Mouse (Mus musculus) ES-Bruce4 (cell line): ENCODE data around the gene D13Ertd608e. TPM values are rescaled to one million over a fixed set of nuclear protein-coding genes. Genes with fewer than 3 reads are reported as not detected.
"Not testable (repeated sequence)": the region's sequence is repeated elsewhere in the genome, so short reads cannot be mapped to it uniquely, and the experiment has no call there.

Experiments
- H3K27ac ChIP-seq: 2 replicates; pipeline ENCODE4 v1.5.1; 2012; ENCODE audit warnings: low read length, inconsistent platforms; ENCODE audit not compliant: insufficient read depth
- H3K27me3 ChIP-seq: 2 replicates; pipeline ENCODE4 v1.6.1; 2012; ENCODE audit warnings: mild to moderate bottlenecking, low read length, inconsistent platforms; ENCODE audit not compliant: control insufficient read depth, poor library complexity, insufficient read depth, severe bottlenecking
- H3K36me3 ChIP-seq: 2 replicates; pipeline ENCODE4 v1.6.1; 2012; ENCODE audit warnings: inconsistent platforms, mild to moderate bottlenecking, low read length, moderate library complexity; ENCODE audit not compliant: control insufficient read depth, poor library complexity, insufficient read depth, severe bottlenecking
- H3K4me1 ChIP-seq: one replicate; pipeline ENCODE4 v1.8.1; 2011; ENCODE audit warnings: low read length; ENCODE audit not compliant: control insufficient read depth, insufficient read depth
- H3K4me3 ChIP-seq: 2 replicates; pipeline ENCODE4 v1.5.1; 2011; ENCODE audit warnings: low read depth, mild to moderate bottlenecking, low read length
- H3K9ac ChIP-seq: 2 replicates; pipeline ENCODE4 v1.6.1; 2012; ENCODE audit warnings: low read depth, mild to moderate bottlenecking, inconsistent platforms; ENCODE audit not compliant: poor library complexity, severe bottlenecking
- H3K9me3 ChIP-seq: replicated peaks from 2 replicates; pipeline ENCODE4 v1.6.1; 2012; ENCODE audit warnings: mild to moderate bottlenecking, low read length, inconsistent platforms; ENCODE audit not compliant: control insufficient read depth, poor library complexity, insufficient read depth, severe bottlenecking
- CTCF ChIP-seq: IDR thresholded peaks from one replicate; pipeline ENCODE4 v1.8.1; 2011; ENCODE audit warnings: low read depth, low read length
- polyA plus RNA-seq: library from polyadenylated mRNA; stranded (reverse); fragments of >200 nt; gene quantifications from 2 replicates; pipeline ENCODE4 v1.2.4, GENCODE M21; 2011; ENCODE audit warnings: low read depth; ENCODE audit not compliant: missing spikeins, insufficient read depth, insufficient read length

D13Ertd608e gene
- polyA plus RNA-seq, 1 experiment, result not detected

GRCm38 (mm10) chr13:119837719-119838337 lies 2.0 kb downstream of the D13Ertd608e start:
- not testable (repeated sequence) for H3K4me1 ChIP-seq, H3K36me3 ChIP-seq, H3K9me3 ChIP-seq, H3K27me3 ChIP-seq, H3K4me3 ChIP-seq, H3K27ac ChIP-seq, H3K9ac ChIP-seq
- TF ChIP-seq CTCF, result peak; percentile 42

GRCm38 (mm10) chr13:119839982-119840381 lies 4.2 kb downstream of the D13Ertd608e start:
- H3K4me3 ChIP-seq, H3K9ac ChIP-seq, H3K4me1 ChIP-seq: not testable (repeated sequence)

DNA sequence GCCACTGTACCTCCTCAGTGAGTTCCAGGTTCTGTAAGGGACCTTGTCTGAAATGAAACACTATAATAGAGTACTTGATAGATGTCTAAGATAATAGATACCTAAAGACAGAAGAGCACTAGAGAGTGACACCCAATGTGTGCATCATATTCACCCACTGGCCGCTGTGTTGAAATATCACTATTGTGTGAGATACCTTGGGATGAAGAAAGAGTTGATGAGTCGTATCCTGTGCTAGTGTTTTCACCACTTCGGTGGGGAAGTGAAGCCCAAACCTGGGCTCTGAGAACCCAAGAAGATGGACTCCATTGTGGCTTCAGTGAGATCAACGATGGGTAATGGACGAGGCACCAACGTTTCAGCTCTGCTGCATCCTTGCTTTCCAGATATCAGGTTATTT lies 26.6 kb downstream of the D13Ertd608e start:
- not testable (repeated sequence) for H3K4me3 ChIP-seq, H3K9ac ChIP-seq, H3K4me1 ChIP-seq, H3K36me3 ChIP-seq, H3K27me3 ChIP-seq, H3K27ac ChIP-seq, H3K9me3 ChIP-seq

More at GRCm38 (mm10) chr13:119839982-119840381, 4.2 kb downstream of the D13Ertd608e start:
- H3K27me3 ChIP-seq, H3K36me3 ChIP-seq, H3K27ac ChIP-seq, H3K9me3 ChIP-seq: not testable (repeated sequence)

DNA sequence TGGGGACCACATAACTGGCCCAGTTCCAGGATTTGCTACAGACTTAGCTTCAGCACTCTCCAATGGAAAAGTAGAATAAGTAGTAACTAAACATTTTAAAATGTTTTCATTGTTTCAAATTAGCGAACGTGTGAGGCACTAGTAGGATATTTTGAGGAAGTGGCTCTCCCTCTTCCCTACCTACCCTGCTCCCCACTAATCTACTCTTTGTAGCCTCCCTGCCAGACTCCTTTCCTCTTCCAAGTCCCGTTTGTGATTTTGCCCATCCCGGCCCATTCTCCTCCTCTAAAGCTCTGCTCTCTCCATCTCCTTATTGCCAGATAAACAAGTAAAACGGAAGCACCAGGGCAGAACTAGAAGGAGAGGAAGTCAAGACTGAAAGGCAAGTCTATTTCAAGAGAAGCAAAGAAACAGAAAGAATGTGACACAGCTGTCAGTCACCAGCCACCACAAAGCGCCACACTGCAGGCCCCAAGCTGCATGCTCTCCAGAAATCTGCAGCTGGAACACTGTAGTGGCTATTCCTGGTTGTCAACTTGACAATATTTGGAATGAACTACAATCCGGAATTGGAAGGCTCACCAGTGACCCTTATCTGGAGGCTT lies 28.7 kb downstream of the D13Ertd608e start:
- not testable (repeated sequence) for H3K27me3 ChIP-seq, H3K4me1 ChIP-seq, H3K9me3 ChIP-seq, H3K4me3 ChIP-seq, H3K36me3 ChIP-seq, H3K9ac ChIP-seq, H3K27ac ChIP-seq

DNA sequence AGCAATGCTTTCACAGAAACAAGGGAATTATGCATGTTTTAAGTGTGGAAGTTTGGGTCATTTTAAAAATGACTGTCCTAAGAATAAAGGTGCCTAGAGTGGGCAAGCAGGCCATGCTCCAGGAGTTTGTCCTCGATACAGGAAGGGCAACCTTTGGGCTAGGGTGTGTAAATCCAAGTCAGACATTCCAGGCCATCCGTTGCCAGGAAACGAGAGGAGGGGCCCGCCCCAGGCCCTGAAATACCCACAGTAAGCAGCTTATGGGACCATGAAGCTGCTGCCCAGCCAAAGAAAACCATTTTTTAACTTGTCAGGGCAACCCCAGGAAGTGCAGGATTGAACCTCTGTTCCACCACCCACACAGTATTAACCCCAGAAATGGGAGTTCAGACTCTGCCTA lies 51.1 kb downstream of the D13Ertd608e start:
- not testable (repeated sequence) for H3K9ac ChIP-seq, H3K36me3 ChIP-seq, H3K4me3 ChIP-seq, H3K27ac ChIP-seq, H3K27me3 ChIP-seq, H3K9me3 ChIP-seq, H3K4me1 ChIP-seq

- H3K27ac ChIP-seq, H3K4me1 ChIP-seq, H3K27me3 ChIP-seq, H3K36me3 ChIP-seq, H3K9me3 ChIP-seq, H3K4me3 ChIP-seq, H3K9ac ChIP-seq: not testable (repeated sequence)
Measured at GRCm38 (mm10) chr13:119894685-119895084, 58.9 kb downstream of the D13Ertd608e start, which contains the start of gene Tcstv1. Gene Tcstv1, minus strand, starts transcription at chr13:119894785.

Other genes with a start within 250 kb of the D13Ertd608e start
- gene Ccl28, start 212.2 kb upstream of the D13Ertd608e start, polyA plus RNA-seq, result 0.75 and 0.94 TPM in 2 replicates
- gene Hmgcs1, start 145.6 kb upstream of the D13Ertd608e start, polyA plus RNA-seq, result 277 and 300 TPM in 2 replicates
- gene Nim1k, start 80.1 kb upstream of the D13Ertd608e start, polyA plus RNA-seq, result 0.19 and 0.23 TPM in 2 replicates
- gene Zfp131, start 45.1 kb upstream of the D13Ertd608e start, polyA plus RNA-seq, result 40.8 and 41.2 TPM in 2 replicates
- not detected in 2 replicates for gene AF067063, start 5.8 kb upstream of the D13Ertd608e start, polyA plus RNA-seq
- not detected in 2 replicates for gene Tcstv1, start 58.8 kb downstream of the D13Ertd608e start, polyA plus RNA-seq
- gene Gm21761, start 93.3 kb downstream of the D13Ertd608e start, polyA plus RNA-seq, result not detected in 2 replicates
- gene B020031M17Rik, start 114.8 kb downstream of the D13Ertd608e start, polyA plus RNA-seq, result not detected in 2 replicates
- not detected in 2 replicates for gene Gm36079, start 191.0 kb downstream of the D13Ertd608e start, polyA plus RNA-seq
- not detected in 2 replicates for gene Gm21188, start 216.2 kb downstream of the D13Ertd608e start, polyA plus RNA-seq